Mouse (Mus musculus): ENCODE measurements around the gene Hist1h3g. TPM values are rescaled to one million over a fixed set of nuclear protein-coding genes. Genes with fewer than 3 reads are reported as not detected.

Gene Hist1h3g
- total and polyA plus RNA-seq, 3 experiments, result 5.2 to 441 TPM; not detected in 1

GRCm38 (mm10) chr13:23529005-23529404 lies 6.2 kb upstream of the Hist1h3g start:
- TF ChIP-seq JUND (IDR thresholded peaks at IDR 0.05; ENCODE audit: low read depth, low read length) (no peak), ZC3H11A (IDR thresholded peaks at IDR 0.05; ENCODE audit: low read depth, low read length) (no peak)
- Histone ChIP-seq H3K9me3 (replicated peaks; ENCODE audit: insufficient read depth, low read length) (no peaks in the 10 kb centered on the region), H3K27ac (ENCODE audit: control insufficient read depth, low read depth, low read length) (no peak overlapping the region), H3K36me3 (ENCODE audit: control insufficient read depth in 1 of 2, insufficient read depth in 2 of 2, low read length in 2 of 2) (peaks cover 0 to 26% of the 10 kb centered on the region in 2 experiments; a peak in 2 of 4 replicates), H3K4me3 (ENCODE audit: control insufficient read depth in 1 of 2, insufficient read depth in 1 of 2, low read depth in 2 of 2, low read length in 2 of 2) (no peak overlapping the region), H3K27me3 (ENCODE audit: control insufficient read depth in 1 of 2, insufficient read depth in 2 of 2, low read length in 2 of 2) (no peaks in the 10 kb centered on the region), H3K4me1 (ENCODE audit: control insufficient read depth in 1 of 2, insufficient read depth in 2 of 2, low read length in 2 of 2) (peaks cover 6% of the 10 kb centered on the region in 2 experiments), H3K9ac (ENCODE audit: control insufficient read depth, low read depth, low read length, poor library complexity, severe bottlenecking) (no peak overlapping the region), H3K79me2 (ENCODE audit: control insufficient read depth, insufficient read depth, low read length, poor library complexity) (no peaks in the 10 kb centered on the region; the same call in 1 of the 2 replicates)
- no peak for DNase-seq (ENCODE audit: low read depth, low spot score)

DNA sequence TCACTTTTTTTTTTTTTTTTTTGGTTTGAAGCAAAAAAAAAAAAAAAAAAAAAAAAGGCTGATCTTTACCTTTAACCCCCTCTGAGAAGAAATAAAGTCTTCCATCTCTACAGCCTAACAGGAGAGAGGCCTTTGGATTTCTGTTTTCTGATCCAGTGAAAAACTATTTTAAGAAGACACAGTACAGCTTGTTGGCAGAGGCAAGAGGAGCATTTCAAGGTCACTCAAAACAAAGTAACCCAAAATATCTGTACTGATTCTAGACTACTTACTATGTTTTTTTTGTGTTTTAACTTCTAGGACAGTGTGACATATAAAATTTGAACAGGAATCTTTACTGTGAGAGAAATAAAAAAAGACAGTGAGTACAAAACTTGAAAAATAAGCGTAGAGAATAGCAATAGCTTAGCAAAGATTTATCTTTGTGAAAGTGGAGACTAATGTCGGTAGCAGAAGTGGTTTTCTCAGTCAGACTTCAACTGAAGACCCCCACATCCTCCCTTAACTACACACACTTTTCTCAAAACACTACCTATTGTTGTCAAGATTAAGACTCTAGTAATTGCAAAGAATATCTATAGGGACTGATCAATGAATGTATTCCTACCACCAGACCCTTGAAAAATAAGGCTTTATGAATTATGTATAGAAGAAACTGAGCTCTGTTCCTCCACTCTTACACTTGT lies 5.6 kb upstream of the Hist1h3g start:
- H3K4me1 ChIP-seq (ENCODE audit: control insufficient read depth in 1 of 2, insufficient read depth in 2 of 2, low read length in 2 of 2), result peaks cover 3 to 6% of the 10 kb centered on the region in 2 experiments; a peak in 3 of 4 replicates
- H3K27ac ChIP-seq (ENCODE audit: control insufficient read depth, low read depth, low read length), result no peak overlapping the region; the same call in 1 of the 2 replicates
- peak overlapping the region; percentile 66 for H3K9ac ChIP-seq (ENCODE audit: control insufficient read depth, low read depth, low read length, poor library complexity, severe bottlenecking)

DNA sequence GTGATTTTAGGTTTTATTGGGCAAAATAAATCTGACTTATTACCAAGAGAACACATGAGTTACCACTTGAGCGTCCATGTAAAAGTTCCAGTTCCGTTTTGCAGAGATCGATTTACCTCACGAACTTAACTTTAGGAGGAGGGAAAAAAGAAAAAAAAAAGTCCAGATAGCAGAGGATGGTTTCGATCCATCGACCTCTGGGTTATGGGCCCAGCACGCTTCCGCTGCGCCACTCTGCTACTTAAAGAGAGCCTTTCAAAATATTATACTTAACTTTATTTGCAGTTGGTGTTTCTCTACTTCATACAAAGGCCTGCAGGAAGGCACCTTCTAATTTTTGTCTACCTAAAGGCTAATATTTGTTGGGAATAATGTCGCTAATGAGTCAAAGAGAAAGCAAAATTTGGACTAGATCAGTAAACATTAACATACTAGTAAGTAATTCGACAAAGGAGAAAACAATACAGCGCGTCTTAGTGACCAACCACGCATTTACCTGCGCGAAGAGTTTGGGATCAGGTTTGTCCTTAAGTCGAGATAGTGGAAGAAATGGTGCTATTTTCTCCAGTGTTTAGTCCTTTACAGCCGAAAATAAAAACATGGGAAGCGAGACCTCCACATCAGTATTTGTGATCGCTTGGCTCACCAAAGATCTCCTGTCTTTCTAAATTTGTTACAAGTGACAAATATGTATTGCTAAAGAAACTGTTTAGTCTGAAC lies 4.9 kb upstream of the Hist1h3g start:
- Histone ChIP-seq H3K27ac (ENCODE audit: control insufficient read depth, low read depth, low read length) (peak overlapping the region; percentile 100), H3K9me3 (replicated peaks; ENCODE audit: insufficient read depth, low read length) (no peaks in the 10 kb centered on the region), H3K4me1 (ENCODE audit: control insufficient read depth in 1 of 2, insufficient read depth in 2 of 2, low read length in 2 of 2) (peaks cover 0 to 6% of the 10 kb centered on the region in 2 experiments; a peak in 2 of 4 replicates), H3K36me3 (ENCODE audit: control insufficient read depth in 1 of 2, insufficient read depth in 2 of 2, low read length in 2 of 2) (peaks cover 0 to 23% of the 10 kb centered on the region in 2 experiments; a peak in 2 of 4 replicates), H3K9ac (ENCODE audit: control insufficient read depth, low read depth, low read length, poor library complexity, severe bottlenecking) (peak overlapping the region; percentile 94), H3K79me2 (ENCODE audit: control insufficient read depth, insufficient read depth, low read length, poor library complexity) (peaks cover 4% of the 10 kb centered on the region; the same call in 1 of the 2 replicates), H3K4me3 (ENCODE audit: control insufficient read depth in 1 of 2, insufficient read depth in 1 of 2, low read depth in 2 of 2, low read length in 2 of 2) (peak overlapping the region; percentile 50 to 81), H3K27me3 (ENCODE audit: control insufficient read depth in 1 of 2, insufficient read depth in 2 of 2, low read length in 2 of 2) (no peaks in the 10 kb centered on the region)
- TF ChIP-seq JUND (IDR thresholded peaks at IDR 0.05; ENCODE audit: low read depth, low read length) (no peak), TBP (IDR thresholded peaks at IDR 0.05; ENCODE audit: low read depth, low read length) (peak; percentile 100)
- peak; percentile 81 for DNase-seq (ENCODE audit: low read depth, low spot score)

More for the DNA sequence above, 5.6 kb upstream of the Hist1h3g start:
- DNase-seq (ENCODE audit: low read depth, low spot score), result peak; percentile 37
- Histone ChIP-seq H3K36me3 (ENCODE audit: control insufficient read depth in 1 of 2, insufficient read depth in 2 of 2, low read length in 2 of 2) (peaks cover 0 to 23% of the 10 kb centered on the region in 2 experiments; a peak in 2 of 4 replicates), H3K79me2 (ENCODE audit: control insufficient read depth, insufficient read depth, low read length, poor library complexity) (peaks cover 3% of the 10 kb centered on the region; the same call in 1 of the 2 replicates), H3K27me3 (ENCODE audit: control insufficient read depth in 1 of 2, insufficient read depth in 2 of 2, low read length in 2 of 2) (no peaks in the 10 kb centered on the region), H3K4me3 (ENCODE audit: control insufficient read depth in 1 of 2, insufficient read depth in 1 of 2, low read depth in 2 of 2, low read length in 2 of 2) (peak overlapping the region; percentile 48 to 50), H3K9me3 (replicated peaks; ENCODE audit: insufficient read depth, low read length) (no peaks in the 10 kb centered on the region)
- no peak for TF ChIP-seq NRF1 (IDR thresholded peaks at IDR 0.05; ENCODE audit: insufficient read depth, low read depth, low read length, poor library complexity, severe bottlenecking)
- no peak for TF ChIP-seq MAZ (IDR thresholded peaks at IDR 0.05; ENCODE audit: low read depth, low read length)

Measured in MEL (cell line).